Mouse (Mus musculus) kidney, embryonic 14.5 days (tissue): Measurements from ENCODE around the gene Arhgap21. TPM values are rescaled to one million over a fixed set of nuclear protein-coding genes. Genes with fewer than 3 reads are reported as not detected.

Source experiments
- ATAC-seq: fragments of 200-750 bp; cut with Nextera tagmentation; 2 replicates; pipeline ENCODE4 v1.8.0; 2017; ENCODE audit warnings: moderate number of reproducible peaks, mild to moderate bottlenecking, moderate TSS enrichment, moderate library complexity; ENCODE audit not compliant: low FRiP score, low TSS enrichment
- H3K27ac ChIP-seq: fragments of 300-500 bp; sonication (generic); 2 replicates; pipeline ENCODE4 v1.5.1; 2014; ENCODE audit warnings: low read depth, mild to moderate bottlenecking, low read length, moderate library complexity, mixed read lengths
- H3K27me3 ChIP-seq: fragments of 300-500 bp; sonication (generic); 2 replicates; pipeline ENCODE4 v1.6.1; 2014; ENCODE audit warnings: mild to moderate bottlenecking, low read length; ENCODE audit not compliant: control insufficient read depth, insufficient read depth
- H3K36me3 ChIP-seq: fragments of 300-500 bp; sonication (generic); 2 replicates; pipeline ENCODE4 v1.6.1; 2014; ENCODE audit warnings: low read length, mixed read lengths; ENCODE audit not compliant: control insufficient read depth, insufficient read depth
- H3K4me1 ChIP-seq: fragments of 300-500 bp; sonication (generic); 2 replicates; pipeline ENCODE4 v1.6.1; 2014; ENCODE audit warnings: low read length, mixed read lengths; ENCODE audit not compliant: control insufficient read depth, insufficient read depth
- H3K4me2 ChIP-seq: fragments of 300-500 bp; sonication (generic); replicated peaks from 2 replicates; pipeline ENCODE4 v1.6.1; 2014; ENCODE audit warnings: low read depth, mild to moderate bottlenecking, low read length
- H3K4me3 ChIP-seq: fragments of 300-500 bp; sonication (generic); 2 replicates; pipeline ENCODE4 v1.5.1; 2014; ENCODE audit warnings: mild to moderate bottlenecking, low read length
- H3K9ac ChIP-seq: fragments of 300-500 bp; sonication (generic); 2 replicates; pipeline ENCODE4 v1.6.1; 2014; ENCODE audit warnings: low read depth, mild to moderate bottlenecking, low read length, moderate library complexity
- H3K9me3 ChIP-seq: fragments of 300-500 bp; sonication (generic); 2 replicates; pipeline ENCODE4 v1.6.1; 2016; ENCODE audit warnings: low read length; ENCODE audit not compliant: control insufficient read depth
- WGBS: fragments of 180-500 bp; shearing (Covaris S2); extraction: QIAGEN DNeasy Blood & Tissue Kit; methylation state at CpG from one replicate; pipeline ENCODE4 v1.1.7; 2014; 5-methylcytosine and 5-hydroxymethylcytosine counted together
- polyA plus RNA-seq: library from polyadenylated mRNA; unstranded; fragments of >200 nt; fragmentation: Nextera tagmentation; extraction: Ambion mirVana; gene quantifications from 2 replicates; pipeline ENCODE4 v1.2.1, GENCODE M21; 2014

Arhgap21 gene
- 14.4 and 15.9 TPM in 2 replicates for polyA plus RNA-seq

DNA sequence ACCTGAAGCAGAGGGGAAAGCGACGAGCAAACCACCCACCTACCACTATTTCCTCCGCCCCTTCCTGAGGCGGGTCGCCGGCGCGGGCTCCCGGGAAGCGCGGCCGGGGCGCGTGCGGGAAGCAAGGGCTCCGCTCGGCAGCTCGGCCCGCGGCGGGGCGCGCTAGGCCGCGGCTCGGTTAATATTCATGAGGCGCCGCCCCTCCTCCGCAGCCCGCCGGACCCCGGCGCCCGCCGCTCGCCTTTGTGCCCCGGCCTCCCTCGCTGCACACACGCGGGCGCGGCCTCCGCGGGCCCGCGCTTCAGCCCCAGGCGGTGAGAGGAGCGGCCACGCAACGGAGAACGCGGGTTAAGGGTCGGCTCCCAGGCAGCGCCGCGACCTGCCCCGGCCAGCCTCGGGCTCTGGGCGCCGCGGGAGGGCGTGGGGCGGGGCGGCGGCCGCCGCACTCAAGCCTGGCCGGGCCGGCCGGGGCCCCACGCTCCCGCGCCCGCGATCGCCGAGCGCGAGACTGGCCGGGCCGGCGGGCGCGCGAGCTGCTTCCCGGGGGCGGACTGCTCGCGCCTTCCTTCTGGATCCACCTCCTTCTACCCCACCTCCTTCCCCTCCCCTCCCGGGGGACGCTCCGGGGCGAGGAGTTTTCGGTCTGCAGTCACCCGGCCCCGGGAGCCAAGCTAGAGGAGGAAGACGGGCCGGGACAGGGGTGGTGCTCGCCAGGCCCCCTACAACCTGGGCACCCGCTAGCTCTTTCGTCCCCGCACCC, at the start of gene Arhgap21:
TSS of gene Arhgap21 (minus strand) at position 441 of the 760 bp plus-strand sequence.
- under 1% methylated on average over 65 of the region's 102 CpGs for WGBS
- H3K27me3 ChIP-seq, result no peaks in the 10 kb centered on the region
- peak; percentile 76 for ATAC-seq
- no peaks in the 10 kb centered on the region for H3K36me3 ChIP-seq
- H3K4me1 ChIP-seq, result peaks cover 16% of the 10 kb centered on the region
- no peaks in the 10 kb centered on the region for H3K9me3 ChIP-seq
- peak within 1 kb of the TSS; percentile 96 for H3K9ac ChIP-seq
- H3K4me3 ChIP-seq, result peak within 1 kb of the TSS; percentile 65
- peak within 1 kb of the TSS; percentile 95 for H3K27ac ChIP-seq
- peak within 1 kb of the TSS; percentile 82 for H3K4me2 ChIP-seq

DNA sequence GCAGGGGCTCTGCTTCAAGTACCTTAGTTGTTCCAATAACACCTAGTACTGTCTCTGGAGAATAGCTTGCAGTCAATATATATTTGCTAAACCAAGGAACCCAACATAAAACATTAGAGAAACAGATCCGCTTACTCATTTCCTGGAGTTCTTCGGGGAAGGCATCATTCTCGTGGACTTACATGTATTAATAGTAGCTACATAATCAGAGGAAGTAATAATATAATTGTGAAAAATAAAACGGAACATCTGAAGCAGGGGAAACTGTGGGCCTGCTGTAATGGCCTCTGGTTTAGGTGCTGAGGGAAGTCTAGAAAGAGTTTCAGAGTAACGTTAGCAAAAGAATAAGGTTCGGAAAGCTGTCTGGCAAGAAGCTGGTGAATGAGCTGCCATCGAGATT, 47.9 kb upstream of the Arhgap21 start:
- WGBS, result 80% methylated on average over 7 of the region's 7 CpGs
- Histone ChIP-seq H3K4me2 (no peak overlapping the region), H3K27ac (no peak overlapping the region), H3K4me1 (no peaks in the 10 kb centered on the region), H3K9ac (no peak overlapping the region), H3K9me3 (no peaks in the 10 kb centered on the region), H3K27me3 (no peaks in the 10 kb centered on the region), H3K36me3 (no peaks in the 10 kb centered on the region), H3K4me3 (no peak overlapping the region)
- no peak for ATAC-seq

DNA sequence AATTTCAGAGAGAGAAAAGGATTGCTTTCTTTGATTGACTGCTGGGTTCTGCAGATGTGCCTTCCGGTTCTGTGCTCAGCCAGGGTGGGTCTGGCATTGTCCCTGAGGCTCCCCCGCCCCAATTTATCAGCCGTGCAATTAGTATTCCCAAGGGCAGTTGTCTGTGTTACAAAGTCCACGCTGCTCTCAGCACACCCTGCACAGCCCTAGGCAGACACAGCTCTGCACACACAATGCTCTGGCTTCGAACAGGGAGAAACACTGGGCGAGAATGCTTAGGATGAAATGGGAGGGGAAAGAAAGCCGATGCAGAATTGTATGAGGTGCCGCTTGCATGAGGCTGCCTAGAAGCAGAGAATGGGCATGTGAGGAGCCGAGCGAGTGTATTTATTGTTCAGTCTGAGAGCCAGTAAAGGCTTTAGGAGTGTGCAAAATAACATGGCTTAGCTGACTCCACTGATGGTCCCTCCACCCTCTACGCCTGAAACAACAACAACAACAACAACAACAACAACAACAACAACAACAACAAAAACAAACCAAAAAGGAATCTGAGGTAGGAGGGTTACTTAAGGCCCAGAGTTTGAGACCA, 42.2 kb upstream of the Arhgap21 start:
- H3K4me3 ChIP-seq, result no peak overlapping the region
- H3K36me3 ChIP-seq, result no peaks in the 10 kb centered on the region
- no peaks in the 10 kb centered on the region for H3K4me1 ChIP-seq
- no peak overlapping the region for H3K9ac ChIP-seq
- no peak for ATAC-seq
- H3K27me3 ChIP-seq, result no peaks in the 10 kb centered on the region
- no peak overlapping the region for H3K27ac ChIP-seq
- H3K4me2 ChIP-seq, result no peak overlapping the region
- H3K9me3 ChIP-seq, result no peaks in the 10 kb centered on the region
- WGBS, result 66% methylated on average over 11 of the region's 11 CpGs

DNA sequence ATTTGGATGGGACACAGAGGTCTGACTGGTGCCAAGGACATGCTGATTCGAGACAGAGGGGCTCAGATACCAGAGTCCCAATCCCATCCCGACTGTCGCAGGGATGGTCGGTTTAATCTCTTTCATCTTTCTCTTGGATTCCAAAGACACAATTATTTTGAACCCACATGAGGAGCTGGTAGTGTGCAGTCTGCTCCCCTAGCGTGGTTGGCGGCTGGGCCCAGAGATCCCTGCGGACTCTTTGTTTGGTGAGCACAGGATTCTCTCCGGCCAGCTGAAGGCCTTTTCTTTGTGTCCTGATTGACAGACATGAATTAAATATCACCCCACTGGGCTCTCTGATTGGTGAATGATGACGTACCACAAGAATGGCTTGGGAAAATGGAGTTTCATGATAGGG, 41.5 kb upstream of the Arhgap21 start:
- WGBS, result 78% methylated on average over 9 of the region's 9 CpGs
- no peak overlapping the region for H3K9ac ChIP-seq
- ATAC-seq, result no peak
- H3K4me1 ChIP-seq, result no peaks in the 10 kb centered on the region
- H3K36me3 ChIP-seq, result no peaks in the 10 kb centered on the region
- H3K9me3 ChIP-seq, result no peaks in the 10 kb centered on the region
- no peak overlapping the region for H3K27ac ChIP-seq
- no peak overlapping the region for H3K4me3 ChIP-seq
- H3K4me2 ChIP-seq, result no peak overlapping the region
- no peaks in the 10 kb centered on the region for H3K27me3 ChIP-seq

DNA sequence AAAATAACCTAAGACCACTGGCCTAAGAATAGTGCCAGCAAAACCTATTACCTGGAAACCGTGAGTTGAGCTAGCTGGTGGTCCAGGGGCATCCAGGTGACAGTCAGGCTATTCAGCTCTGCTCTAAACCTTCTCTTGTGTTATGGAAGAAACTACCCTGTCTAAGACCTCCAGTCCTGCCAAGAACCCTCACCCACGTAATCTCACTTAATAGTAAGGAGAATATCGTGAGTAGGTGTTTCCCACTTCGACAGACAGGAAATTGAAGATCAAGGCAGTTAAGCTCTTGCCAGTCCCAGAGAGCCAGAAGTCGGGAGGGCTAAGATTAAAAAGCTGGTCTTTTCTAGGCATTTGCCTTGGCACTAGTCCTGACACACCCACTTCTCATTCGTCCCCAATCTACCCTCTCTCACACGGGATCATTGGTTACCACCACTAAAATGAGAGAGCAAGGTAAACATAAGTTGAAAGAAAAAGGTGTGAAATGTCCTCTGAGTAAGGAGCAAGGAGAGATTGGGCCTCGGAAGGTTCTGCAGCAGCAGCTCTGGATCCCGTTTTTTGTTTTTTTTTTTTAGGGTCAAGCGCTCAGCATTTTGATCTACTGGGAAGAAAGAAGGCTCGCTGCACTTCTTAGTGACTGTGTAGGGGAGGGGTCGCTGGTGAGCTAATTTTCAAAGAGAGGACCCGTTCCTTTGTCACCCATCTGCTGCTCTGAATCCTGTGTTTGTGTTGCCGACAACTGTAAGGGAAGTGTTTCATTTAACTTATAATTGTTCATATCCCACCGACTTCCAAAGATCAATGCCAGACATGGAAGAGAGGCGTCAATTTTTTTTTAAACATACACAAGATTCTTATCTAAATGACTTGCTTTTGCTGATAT, 40.8 kb upstream of the Arhgap21 start:
- WGBS, result 51% methylated on average over 16 of the region's 16 CpGs
- no peak for ATAC-seq

DNA sequence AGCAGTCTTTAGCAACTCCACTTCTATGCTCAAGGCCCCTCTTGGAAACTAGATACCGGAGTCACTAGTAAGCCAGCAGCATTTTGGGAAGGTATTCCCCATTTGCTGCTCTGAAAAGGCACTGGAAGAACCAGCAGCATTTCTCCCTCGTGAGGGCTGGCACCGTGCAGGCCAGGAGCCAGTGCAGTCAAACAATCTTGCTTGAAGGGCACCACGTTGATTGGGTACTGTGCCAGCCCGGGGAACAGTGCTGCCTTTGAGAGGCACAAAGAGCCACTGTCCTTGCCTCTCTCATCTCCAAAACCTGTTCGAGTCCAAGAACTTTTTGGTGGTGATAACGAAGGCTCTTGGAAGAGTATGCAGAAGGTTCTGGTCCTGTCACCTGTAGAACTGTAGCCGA, 33.9 kb upstream of the Arhgap21 start:
- Histone ChIP-seq H3K4me3 (no peak overlapping the region), H3K27me3 (no peaks in the 10 kb centered on the region), H3K9ac (no peak overlapping the region), H3K27ac (no peak overlapping the region), H3K36me3 (no peaks in the 10 kb centered on the region), H3K4me2 (no peak overlapping the region), H3K4me1 (no peaks in the 10 kb centered on the region), H3K9me3 (no peaks in the 10 kb centered on the region)
- ATAC-seq, result no peak
- WGBS, result 89% methylated on average over 8 of the region's 8 CpGs

More for the DNA sequence above, 40.8 kb upstream of the Arhgap21 start:
- no peaks in the 10 kb centered on the region for H3K36me3 ChIP-seq
- H3K9ac ChIP-seq, result no peak overlapping the region
- H3K4me1 ChIP-seq, result no peaks in the 10 kb centered on the region
- no peak overlapping the region for H3K4me3 ChIP-seq
- no peaks in the 10 kb centered on the region for H3K9me3 ChIP-seq
- no peak overlapping the region for H3K4me2 ChIP-seq
- no peaks in the 10 kb centered on the region for H3K27me3 ChIP-seq
- H3K27ac ChIP-seq, result no peak overlapping the region

DNA sequence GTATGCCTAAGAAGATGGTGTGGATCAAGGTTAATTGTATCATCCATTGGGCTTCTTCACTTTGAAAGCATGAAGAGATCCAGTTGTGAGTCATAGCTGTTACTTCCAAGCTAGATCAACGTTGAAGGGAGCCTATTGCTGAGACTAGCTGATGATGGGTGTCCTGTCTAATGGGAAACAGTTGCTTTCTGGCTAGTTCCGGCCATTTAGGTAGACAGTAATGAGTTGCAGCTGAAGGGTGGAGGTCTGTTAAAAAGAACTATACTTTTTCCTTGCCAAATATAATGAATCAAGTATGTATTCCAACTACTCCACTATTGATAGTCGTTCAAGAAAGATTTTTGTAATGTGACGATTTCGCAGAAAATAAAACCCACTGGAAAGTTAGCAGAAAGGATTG, 32.5 kb upstream of the Arhgap21 start:
- no peak overlapping the region for H3K27ac ChIP-seq
- no peaks in the 10 kb centered on the region for H3K27me3 ChIP-seq
- H3K9me3 ChIP-seq, result no peaks in the 10 kb centered on the region
- no peaks in the 10 kb centered on the region for H3K4me1 ChIP-seq
- H3K4me3 ChIP-seq, result no peak overlapping the region
- 76% methylated on average over 5 of the region's 5 CpGs for WGBS
- no peak overlapping the region for H3K4me2 ChIP-seq
- no peak for ATAC-seq
- H3K9ac ChIP-seq, result no peak overlapping the region
- no peaks in the 10 kb centered on the region for H3K36me3 ChIP-seq

DNA sequence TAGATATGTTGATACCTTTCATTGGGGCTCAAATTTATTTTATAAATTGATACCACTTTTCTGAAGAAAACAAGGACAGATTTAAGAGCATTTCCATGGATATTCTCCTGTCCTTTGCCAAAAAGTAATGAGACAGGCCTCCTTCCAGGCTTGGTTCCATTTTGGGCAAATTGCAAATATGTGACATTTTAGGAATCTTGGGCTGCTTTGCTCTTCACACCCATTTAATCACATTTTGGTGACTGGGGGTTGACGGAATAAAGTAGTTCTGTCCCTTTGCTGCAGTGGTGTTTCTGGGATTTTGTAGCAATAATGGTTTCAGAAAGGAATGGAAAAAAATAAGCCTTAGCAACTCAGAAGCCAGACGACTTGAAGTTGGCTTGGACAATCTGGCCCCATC, 26.9 kb upstream of the Arhgap21 start:
- peaks cover 3% of the 10 kb centered on the region; the same call in 1 of the 2 replicates for H3K9me3 ChIP-seq
- WGBS, result 89% methylated on average over 2 of the region's 2 CpGs
- no peak overlapping the region for H3K4me3 ChIP-seq
- no peak overlapping the region for H3K4me2 ChIP-seq
- no peaks in the 10 kb centered on the region for H3K36me3 ChIP-seq
- no peak overlapping the region for H3K27ac ChIP-seq
- no peak for ATAC-seq
- no peaks in the 10 kb centered on the region for H3K27me3 ChIP-seq
- no peaks in the 10 kb centered on the region for H3K4me1 ChIP-seq
- H3K9ac ChIP-seq, result no peak overlapping the region
